Mouse (Mus musculus) ES-E14 (cell line): ENCODE measurements around the gene Nps.

Experiments used
- CHD2 ChIP-seq: IDR thresholded peaks from 2 replicates; pipeline ENCODE4 v1.6.1; 2014; ENCODE audit warnings: mild to moderate bottlenecking, low read depth, low read length, inconsistent platforms
- MAFK ChIP-seq: IDR thresholded peaks from 2 replicates; pipeline ENCODE4 v1.6.1; 2014; ENCODE audit warnings: mild to moderate bottlenecking, low read depth, low read length, inconsistent platforms; ENCODE audit not compliant: insufficient read depth

DNA sequence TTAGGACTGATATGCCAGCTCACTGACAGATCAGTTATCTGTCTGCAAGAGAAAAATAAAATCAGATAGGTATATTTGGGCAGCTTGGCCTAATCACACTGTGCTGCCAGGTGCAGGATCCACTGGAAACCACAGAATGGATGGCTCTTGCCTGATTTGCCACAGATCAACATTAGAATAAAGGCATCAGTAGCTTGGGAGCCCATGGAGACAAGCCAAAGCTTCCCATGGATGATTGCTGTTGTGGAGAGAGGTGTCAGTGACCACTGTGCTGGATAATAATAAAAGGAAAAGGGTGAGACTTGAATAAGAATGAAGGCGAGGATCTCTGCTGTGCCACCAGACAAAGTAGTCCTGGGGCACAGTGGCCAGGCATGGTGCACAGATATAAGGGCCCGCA lies 47.7 kb upstream of the Nps start:
- no peak for TF ChIP-seq CHD2
- TF ChIP-seq MAFK = no peak
